Mouse (Mus musculus) mouse embryonic stem cell (cell line): ENCODE measurements at regions not wholly inside any gene's neighbourhood (a gene's known extent, or its start where the extent isn't known, plus 50 kb on each side); places are given as distances from the start of the nearest gene placed in this dataset.

Experiments
- in situ Hi-C, 2 experiments: fragments of 300-500 bp; cut with MboI; formaldehyde crosslinking; loops; 1 replicate in 1 of 2; 3 replicates in 1 of 2; pipeline ENCODE4 v1.14.3; 2019 to 2020; ENCODE audit warnings: low sequenced_read_pairs in 2 of 2, low pct_unique_long_range_greater_than_20kb in 1 of 2, mixed read lengths in 1 of 2; ENCODE audit not compliant: unreplicated experiment in 1 of 2

GRCm38 (mm10) chr1:23575005-23575404, 177.4 kb upstream of the Ogfrl1 start:
- in situ Hi-C loops = no loop called here

DNA sequence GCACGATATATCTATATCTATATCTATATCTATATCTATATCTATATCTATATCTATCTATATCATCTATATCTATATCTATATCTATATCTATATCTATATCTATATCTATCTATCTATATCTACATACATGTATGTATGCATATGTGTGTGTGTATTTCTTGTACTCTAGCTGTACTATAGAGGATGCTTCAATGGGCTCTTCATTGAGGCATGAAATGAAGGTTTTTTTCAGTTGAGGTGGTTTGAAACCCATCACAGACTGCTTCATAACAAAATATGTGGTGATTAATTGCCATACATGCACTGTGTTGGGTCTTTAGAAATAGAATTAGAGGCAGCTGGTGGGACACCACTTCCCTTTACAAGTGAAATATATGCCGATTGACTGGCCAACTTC, 177.9 kb upstream of the Ogfrl1 start:
- in situ Hi-C loops = no loop called here

DNA sequence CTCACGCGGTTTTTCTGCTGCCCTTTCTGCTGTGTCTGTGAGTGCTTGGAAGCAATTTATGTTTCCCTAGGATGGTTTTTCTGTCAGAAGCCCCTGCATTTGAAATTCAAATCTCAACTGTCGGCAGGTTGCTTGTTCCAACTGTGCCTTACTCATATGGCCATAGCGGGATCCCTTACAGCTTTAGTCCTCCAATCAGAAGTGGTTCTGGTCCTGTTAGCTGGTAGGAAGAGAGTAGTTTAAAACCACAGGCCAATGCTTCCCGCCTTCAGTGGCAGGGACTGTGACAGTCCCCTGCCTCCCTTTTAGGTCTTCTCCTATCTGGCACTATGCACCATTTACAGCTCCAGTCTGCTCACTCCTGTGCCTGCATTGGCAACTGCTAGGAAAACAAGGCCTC, 178.6 kb upstream of the Ogfrl1 start:
- in situ Hi-C loops = no loop called here

- in situ Hi-C loops = no loop called here
Observed at GRCm38 (mm10) chr1:23589414-23589942, 172.1 kb upstream of the B3gat2 start.

DNA sequence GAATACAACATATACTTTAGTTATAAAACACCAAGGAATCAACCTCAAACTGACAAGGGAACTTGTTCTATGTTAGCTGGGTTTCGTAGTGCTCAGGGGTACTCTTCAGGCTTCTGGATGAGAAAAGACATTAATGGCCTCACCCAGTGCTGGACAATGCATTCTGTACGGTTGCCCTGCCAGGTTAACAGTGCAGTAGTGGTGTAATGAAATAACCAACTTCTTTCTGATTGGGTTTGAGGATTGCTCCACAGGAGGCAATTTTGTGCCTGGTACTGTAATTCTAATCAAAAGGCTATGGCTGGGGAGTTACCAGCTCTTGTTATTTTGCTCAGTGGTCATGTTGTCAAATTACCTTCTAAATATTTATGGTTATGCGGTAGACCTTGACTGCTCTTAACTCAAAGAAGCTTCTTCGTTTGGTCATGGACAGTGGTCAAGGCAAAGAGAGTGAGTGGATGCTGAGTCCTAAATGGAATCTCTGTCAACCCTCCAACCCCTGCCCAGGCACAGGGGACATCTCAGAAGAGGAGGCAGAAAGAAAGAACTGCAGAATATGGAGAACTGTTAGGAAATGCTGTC, 158.8 kb upstream of the B3gat2 start:
- in situ Hi-C loops = no loop called here

- in situ Hi-C loops = no loop called here
Observed at GRCm38 (mm10) chr1:23629366-23629765, 132.2 kb upstream of the B3gat2 start.

DNA sequence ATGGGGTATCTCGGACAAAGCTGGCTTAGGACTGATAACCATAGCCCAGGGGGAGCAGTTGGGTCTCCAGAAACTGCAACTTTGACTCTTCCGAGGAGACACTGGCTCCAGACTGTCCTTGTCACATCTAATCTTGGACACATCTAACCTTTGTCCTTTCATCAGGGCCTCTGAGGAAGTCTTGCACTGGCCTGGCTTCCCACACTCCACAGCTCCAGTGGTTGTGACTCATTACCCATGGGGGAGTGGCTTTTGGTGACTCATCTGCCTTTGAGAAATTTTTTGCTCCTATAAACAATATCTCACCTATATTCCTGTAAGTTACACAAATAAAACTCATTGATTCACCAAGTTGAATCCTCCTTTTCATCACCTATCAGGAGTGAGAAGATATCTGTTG, 116.5 kb upstream of the B3gat2 start:
- in situ Hi-C loops = no loop called here

- in situ Hi-C loops = no loop called here
Observed at GRCm38 (mm10) chr1:23648875-23649506, 112.6 kb upstream of the B3gat2 start.

DNA sequence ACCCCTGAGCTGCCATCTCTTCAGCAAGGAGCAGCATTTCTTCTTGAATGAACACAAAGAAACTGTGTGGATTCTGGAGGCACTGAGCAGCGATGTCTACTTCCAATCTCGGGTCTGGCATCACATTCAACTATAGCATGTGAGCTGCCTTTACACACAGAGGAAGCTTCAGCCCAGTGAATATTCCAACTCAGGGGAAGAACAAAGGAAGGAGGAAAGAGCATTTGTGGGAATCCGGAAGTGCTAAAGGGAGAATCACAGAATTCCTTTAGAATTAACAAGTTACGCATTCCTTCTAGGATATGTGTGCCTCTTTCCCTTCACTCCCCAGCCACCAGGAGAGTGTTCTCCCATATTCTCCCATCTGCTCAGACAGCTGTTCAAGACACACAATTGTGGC, 111.7 kb upstream of the B3gat2 start:
- in situ Hi-C loops = no loop called here

DNA sequence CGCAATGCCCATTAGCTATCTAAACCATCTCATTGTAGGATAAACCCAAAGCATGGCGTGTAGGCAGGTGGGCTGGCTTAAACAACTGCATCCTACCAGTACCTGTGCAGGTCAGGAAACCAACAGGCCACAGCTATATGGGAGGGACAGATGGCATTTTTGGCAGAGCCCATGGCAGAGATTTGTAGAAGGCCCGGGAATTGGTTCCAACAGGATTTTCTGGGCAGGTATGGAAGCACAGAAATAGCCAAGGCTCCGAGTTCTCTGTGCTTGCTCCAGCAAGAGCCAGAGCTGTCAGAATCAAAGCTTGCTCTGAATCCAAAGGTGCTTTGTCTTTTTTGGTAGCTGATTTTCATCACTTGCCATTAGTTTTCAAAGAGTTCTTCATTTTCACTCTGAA, 107.9 kb upstream of the B3gat2 start:
- in situ Hi-C loops = no loop called here

- in situ Hi-C loops = no loop called here
Observed at GRCm38 (mm10) chr1:23655768-23656167, 105.8 kb upstream of the B3gat2 start.

- in situ Hi-C loops = no loop called here
Observed at GRCm38 (mm10) chr1:23656302-23656701, 105.3 kb upstream of the B3gat2 start.

DNA sequence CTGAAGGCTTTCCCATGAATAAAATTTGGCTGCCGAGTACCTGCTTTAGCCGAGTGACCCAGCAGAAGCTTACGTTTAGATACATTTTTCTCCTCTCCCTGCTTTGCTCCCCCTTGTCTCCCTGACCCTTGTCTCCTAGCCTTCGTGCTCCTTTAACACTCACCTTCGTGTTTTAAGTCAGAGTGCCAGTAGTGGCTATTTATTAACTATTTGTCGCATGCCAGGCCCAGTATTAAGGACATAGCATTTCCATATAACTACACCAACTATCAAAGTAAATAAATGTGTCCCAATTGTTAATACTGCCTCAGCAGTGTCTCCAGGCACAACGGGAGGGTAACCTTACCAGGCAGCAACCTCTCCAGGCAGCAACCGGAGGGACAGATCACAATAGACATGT, 104.8 kb upstream of the B3gat2 start:
- in situ Hi-C loops = no loop called here

DNA sequence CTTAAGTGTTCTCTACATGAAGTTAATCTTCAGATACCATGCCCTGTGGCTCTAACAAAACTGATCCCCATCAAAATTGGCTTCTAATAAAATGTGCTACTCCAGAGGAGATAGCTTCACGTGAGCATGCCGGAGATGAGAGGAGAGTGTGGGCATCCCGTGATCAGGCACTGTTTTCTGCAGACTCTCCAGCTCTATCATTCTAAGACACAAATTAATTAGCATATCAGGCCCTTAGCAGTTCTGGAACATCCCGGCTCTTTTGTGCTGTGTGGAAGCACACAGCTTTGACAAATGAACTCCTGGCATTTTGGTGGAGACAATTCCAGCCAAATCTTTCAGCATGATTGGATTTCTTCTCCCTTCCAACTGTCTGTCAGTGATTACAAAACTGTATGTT, 91.0 kb upstream of the B3gat2 start:
- in situ Hi-C loops = no loop called here

GRCm38 (mm10) chr1:23674357-23674756, 87.2 kb upstream of the B3gat2 start:
- in situ Hi-C loops = no loop called here

GRCm38 (mm10) chr1:23676301-23676700, 85.3 kb upstream of the B3gat2 start:
- in situ Hi-C loops = no loop called here

DNA sequence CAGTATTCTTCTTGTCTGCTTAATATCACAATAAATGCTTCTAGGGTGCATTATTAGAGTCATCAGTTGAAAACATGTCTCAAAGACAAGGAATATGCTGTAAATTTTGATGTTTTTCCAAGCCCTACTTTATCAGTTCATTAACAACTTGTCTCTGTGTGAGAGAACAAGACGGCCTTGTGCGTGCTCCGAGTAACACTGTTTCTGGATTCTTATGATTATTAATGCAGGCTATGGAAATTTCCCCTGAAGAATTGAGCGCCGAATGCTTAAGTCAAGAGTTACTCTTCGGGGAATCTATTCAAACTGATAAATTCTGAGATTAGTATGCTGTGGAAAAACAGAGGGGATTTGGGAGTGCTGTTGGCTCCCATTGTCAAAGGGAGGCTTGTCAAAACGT, 72.2 kb upstream of the B3gat2 start:
- in situ Hi-C loops = no loop called here

DNA sequence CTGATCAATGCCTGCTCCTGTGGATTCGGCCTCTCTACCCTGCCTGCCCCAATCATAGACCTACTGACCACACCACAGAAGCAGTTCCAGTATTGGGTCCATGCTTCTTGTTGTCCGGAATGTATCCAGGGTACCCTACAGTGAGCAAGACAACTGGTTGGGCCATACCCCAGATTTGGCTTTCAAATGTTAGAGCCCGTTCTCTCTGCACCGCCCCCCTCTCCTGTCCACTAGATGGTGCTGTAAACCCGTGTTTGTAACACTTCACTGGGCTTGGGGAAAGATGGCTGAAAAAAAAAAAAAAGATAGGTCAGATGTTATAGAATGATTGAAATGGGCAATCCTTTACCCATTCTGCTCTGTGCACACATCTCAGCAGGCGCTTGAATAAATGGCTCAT, 56.1 kb upstream of the B3gat2 start:
- in situ Hi-C loops = loop anchor here in 1 of 2 experiments (5.0 kb wide), 1 partner anchor 87 kb away; no protein-coding TSS in a partner anchor

GRCm38 (mm10) chr1:23706450-23706849, 55.1 kb upstream of the B3gat2 start:
- in situ Hi-C loops = loop anchor here in 1 of 2 experiments (5.0 kb wide), 1 partner anchor 86 kb away; no protein-coding TSS in a partner anchor
